Mouse (Mus musculus): ENCODE results near the gene Unc79. TPM values are rescaled to one million over a fixed set of nuclear protein-coding genes. Genes with fewer than 3 reads are reported as not detected.

Gene Unc79
- total RNA-seq, 2 experiments from 2014 or later = 43.4 TPM

Small RNA genes within 50 kb of the gene (microRNA-seq; reads per million reads assigned to microRNA genes)
- 0 reads per million in 2 experiments for gene Gm44324

Other genes with a start within 250 kb of the Unc79 start
- gene Itpk1, start 243.9 kb upstream of the Unc79 start, total RNA-seq (2021) = 10 to 100 TPM; 74.9 to 76.2 TPM
- gene Moap1, start 205.2 kb upstream of the Unc79 start, total RNA-seq (2021) = 10 to 100 TPM; 37.4 to 38.3 TPM
- gene Tmem251, start 205.1 kb upstream of the Unc79 start, total RNA-seq (2021) = 1 to 10 TPM; 4.9 to 5.1 TPM
- not detected for gene Gm28051, start 191.1 kb upstream of the Unc79 start, total RNA-seq (2021)
- 10 to 100 TPM; 12.8 to 14.0 TPM for gene Gon7, start 191.1 kb upstream of the Unc79 start, total RNA-seq (2021)
- 10 to 100 TPM; 33.4 to 34.5 TPM for gene Ubr7, start 190.9 kb upstream of the Unc79 start, total RNA-seq (2021)
- 10 to 100 TPM; 20.6 to 21.9 TPM for gene Gm20604, start 190.2 kb upstream of the Unc79 start, total RNA-seq (2021)
- gene Btbd7, start 70.4 kb upstream of the Unc79 start, total RNA-seq (2021) = 10 to 100 TPM; 17.9 TPM
- gene Cox8c, start 49.5 kb upstream of the Unc79 start, total RNA-seq (2021) = not detected